Mouse (Mus musculus) CD8-positive naive resting alpha-beta T cell, adult 57 days (primary cell): Measurements from ENCODE around the gene Olfr294. TPM values are rescaled to one million over a fixed set of nuclear protein-coding genes. Genes with fewer than 3 reads are reported as not detected.

Experiments used
- total RNA-seq: library from RNA; stranded (reverse); gene quantifications from one replicate; pipeline ENCODE4 v1.2.4, GENCODE M21; 2023

Olfr294 gene
- not detected for total RNA-seq

GRCm38 (mm10) chr7:86616543-86616942, at the start of gene Olfr294:
TSS of gene Olfr294 (minus strand) at chr7:86616643.

GRCm38 (mm10) chr7:86648761-86649160, 32.3 kb upstream of the Olfr294 start, which contains the start of gene Olfr293:
TSS of gene Olfr293 (plus strand) at chr7:86649061.

GRCm38 (mm10) chr7:86583562-86583961, 32.9 kb downstream of the Olfr294 start, which contains the start of gene Olfr295:
TSS of gene Olfr295 (plus strand) at chr7:86583862.

Other genes starting within 250 kb of the Olfr294 start
- not detected for gene Olfr305, start 249.7 kb downstream of the Olfr294 start, total RNA-seq
- not detected for gene Olfr304, start 230.0 kb downstream of the Olfr294 start, total RNA-seq
- gene Olfr303, start 218.9 kb downstream of the Olfr294 start, total RNA-seq, result not detected
- not detected for gene Olfr301, start 212.8 kb downstream of the Olfr294 start, total RNA-seq
- not detected for gene Olfr299, start 156.7 kb downstream of the Olfr294 start, total RNA-seq
- gene Olfr298, start 124.2 kb downstream of the Olfr294 start, total RNA-seq, result not detected
- not detected for gene Olfr297, start 96.7 kb downstream of the Olfr294 start, total RNA-seq
- not detected for gene Olfr295, start 32.8 kb downstream of the Olfr294 start, total RNA-seq
- not detected for gene Olfr293, start 32.4 kb upstream of the Olfr294 start, total RNA-seq
- not detected for gene Olfr292, start 71.7 kb upstream of the Olfr294 start, total RNA-seq
- not detected for gene Folh1, start 159.3 kb upstream of the Olfr294 start, total RNA-seq
- gene Vmn2r77, start 178.4 kb upstream of the Olfr294 start, total RNA-seq, result not detected